Mouse (Mus musculus): Measurements from ENCODE around the gene Gm4847. TPM values are rescaled to one million over a fixed set of nuclear protein-coding genes. Genes with fewer than 3 reads are reported as not detected.

Gm4847 gene
- polyA plus RNA-seq (2015; fragmentation: Nextera tagmentation; extraction: Ambion mirVana), result not detected in 2 replicates

GRCm38 (mm10) chr1:166647593-166647992, at the start of gene Gm4847:
Gm4847 (minus strand) TSS chr1:166647693.
- Histone ChIP-seq H3K9me3 (ENCODE audit: control insufficient read depth, low read length) (no peaks in the 10 kb centered on the region), H3K4me1 (ENCODE audit: control insufficient read depth, insufficient read depth, low read depth, low read length) (no peaks in the 10 kb centered on the region), H3K4me2 (ENCODE audit: low read length) (no peak within 1 kb of the TSS), H3K4me3 (ENCODE audit: low read length) (no peak within 1 kb of the TSS), H3K27ac (ENCODE audit: low read depth, low read length) (no peak within 1 kb of the TSS), H3K9ac (ENCODE audit: low read depth, low read length) (no peak within 1 kb of the TSS), H3K27me3 (replicated peaks; ENCODE audit: control insufficient read depth, insufficient read depth, low read length) (no peaks in the 10 kb centered on the region), H3K36me3 (ENCODE audit: control insufficient read depth, insufficient read depth, low read length) (no peaks in the 10 kb centered on the region)
- no peak for ATAC-seq
- 98% methylated on average over 2 of the region's 2 CpGs for WGBS

- ATAC-seq, result no peak
- H3K27ac ChIP-seq (ENCODE audit: low read depth, low read length), result no peak within 1 kb of the TSS
- 85% methylated on average over 1 of the region's 1 CpGs for WGBS
Observed at GRCm38 (mm10) chr1:166681745-166682144, 34.3 kb upstream of the Gm4847 start, which contains the start of gene Fmo9. Fmo9 (minus strand) TSS chr1:166681845.

GRCm38 (mm10) chr1:166669264-166669663, 21.8 kb upstream of the Gm4847 start:
- H3K27me3 ChIP-seq (replicated peaks; ENCODE audit: control insufficient read depth, insufficient read depth, low read length), result no peaks in the 10 kb centered on the region
- no peak overlapping the region for H3K4me2 ChIP-seq (ENCODE audit: low read length)
- no peak overlapping the region for H3K9ac ChIP-seq (ENCODE audit: low read depth, low read length)
- no peaks in the 10 kb centered on the region for H3K4me1 ChIP-seq (ENCODE audit: control insufficient read depth, insufficient read depth, low read depth, low read length)
- H3K9me3 ChIP-seq (ENCODE audit: control insufficient read depth, low read length), result no peaks in the 10 kb centered on the region
- 76% methylated on average over 5 of the region's 5 CpGs for WGBS
- no peak overlapping the region for H3K4me3 ChIP-seq (ENCODE audit: low read length)
- no peak for ATAC-seq
- no peaks in the 10 kb centered on the region for H3K36me3 ChIP-seq (ENCODE audit: control insufficient read depth, insufficient read depth, low read length)
- H3K27ac ChIP-seq (ENCODE audit: low read depth, low read length), result no peak overlapping the region

More at GRCm38 (mm10) chr1:166681745-166682144, 34.3 kb upstream of the Gm4847 start, which contains the start of gene Fmo9:
- Histone ChIP-seq H3K4me2 (ENCODE audit: low read length) (no peak within 1 kb of the TSS), H3K4me1 (ENCODE audit: control insufficient read depth, insufficient read depth, low read depth, low read length) (no peaks in the 10 kb centered on the region), H3K9me3 (ENCODE audit: control insufficient read depth, low read length) (no peaks in the 10 kb centered on the region), H3K27me3 (replicated peaks; ENCODE audit: control insufficient read depth, insufficient read depth, low read length) (no peaks in the 10 kb centered on the region), H3K36me3 (ENCODE audit: control insufficient read depth, insufficient read depth, low read length) (no peaks in the 10 kb centered on the region), H3K9ac (ENCODE audit: low read depth, low read length) (no peak within 1 kb of the TSS), H3K4me3 (ENCODE audit: low read length) (no peak within 1 kb of the TSS)

GRCm38 (mm10) chr1:166660800-166661199, 13.3 kb upstream of the Gm4847 start:
- WGBS, result 94% methylated on average over 8 of the region's 8 CpGs
- Histone ChIP-seq H3K27me3 (replicated peaks; ENCODE audit: control insufficient read depth, insufficient read depth, low read length) (no peaks in the 10 kb centered on the region), H3K36me3 (ENCODE audit: control insufficient read depth, insufficient read depth, low read length) (no peaks in the 10 kb centered on the region), H3K4me1 (ENCODE audit: control insufficient read depth, insufficient read depth, low read depth, low read length) (no peaks in the 10 kb centered on the region), H3K4me3 (ENCODE audit: low read length) (no peak overlapping the region), H3K9ac (ENCODE audit: low read depth, low read length) (no peak overlapping the region), H3K27ac (ENCODE audit: low read depth, low read length) (no peak overlapping the region), H3K4me2 (ENCODE audit: low read length) (no peak overlapping the region), H3K9me3 (ENCODE audit: control insufficient read depth, low read length) (no peaks in the 10 kb centered on the region)
- ATAC-seq, result no peak

Small RNA genes lying within 50 kb of the gene (microRNA-seq; reads per million reads assigned to microRNA genes)
- not detected for gene Gm22992

Other genes starting within 250 kb of the Gm4847 start
- 26.8 and 37.3 TPM in 2 replicates for gene Pogk, start 237.8 kb downstream of the Gm4847 start, polyA plus RNA-seq (2015; fragmentation: Nextera tagmentation; extraction: Ambion mirVana)
- gene Gm4846, start 150.1 kb downstream of the Gm4847 start, polyA plus RNA-seq (2015; fragmentation: Nextera tagmentation; extraction: Ambion mirVana), result not detected in 2 replicates
- gene Fmo9, start 34.2 kb upstream of the Gm4847 start, polyA plus RNA-seq (2015; fragmentation: Nextera tagmentation; extraction: Ambion mirVana), result not detected in 2 replicates